Mouse (Mus musculus) hindbrain, embryonic 14.5 days (tissue): ENCODE results near the gene Gas7. TPM values are rescaled to one million over a fixed set of nuclear protein-coding genes. Genes with fewer than 3 reads are reported as not detected.

Experiments used
- ATAC-seq: fragments of 200-750 bp; cut with Nextera tagmentation; 2 replicates; pipeline ENCODE4 v1.8.0; 2017; ENCODE audit warnings: moderate number of reproducible peaks, mild to moderate bottlenecking, moderate TSS enrichment, moderate library complexity; ENCODE audit not compliant: low FRiP score
- DNase-seq: peaks from one replicate; pipeline ENCODE4 v3.0.0-alpha.2; 2015; ENCODE audit warnings: low spot score
- H3K27ac ChIP-seq: fragments of 300-500 bp; sonication (generic); 2 replicates; pipeline ENCODE4 v1.5.1; 2014; ENCODE audit warnings: mild to moderate bottlenecking, moderate library complexity
- H3K27me3 ChIP-seq: fragments of 300-500 bp; sonication (generic); 2 replicates; pipeline ENCODE4 v1.6.1; 2014; ENCODE audit warnings: mild to moderate bottlenecking, low read length, mixed read lengths; ENCODE audit not compliant: control insufficient read depth, insufficient read depth
- H3K36me3 ChIP-seq: fragments of 300-500 bp; sonication (generic); replicated peaks from 2 replicates; pipeline ENCODE4 v1.6.1; 2014; ENCODE audit not compliant: control insufficient read depth, insufficient read depth
- H3K4me1 ChIP-seq: fragments of 300-500 bp; sonication (generic); replicated peaks from 2 replicates; pipeline ENCODE4 v1.6.1; 2014; ENCODE audit warnings: antibody characterized with exemption, low read length, mixed read lengths; ENCODE audit not compliant: control insufficient read depth, insufficient read depth
- H3K4me2 ChIP-seq: fragments of 300-500 bp; sonication (generic); replicated peaks from 2 replicates; pipeline ENCODE4 v1.6.1; 2014; ENCODE audit warnings: mild to moderate bottlenecking, moderate library complexity
- H3K4me3 ChIP-seq: fragments of 300-500 bp; sonication (generic); replicated peaks from 2 replicates; pipeline ENCODE4 v1.5.1; 2014; ENCODE audit warnings: mild to moderate bottlenecking, low read length
- H3K9ac ChIP-seq: fragments of 300-500 bp; sonication (generic); 2 replicates; pipeline ENCODE4 v1.6.1; 2014
- H3K9me3 ChIP-seq: fragments of 300-500 bp; sonication (generic); 2 replicates; pipeline ENCODE4 v1.6.1; 2016; ENCODE audit warnings: low read length; ENCODE audit not compliant: control insufficient read depth
- WGBS: fragments of 180-500 bp; shearing (Covaris S2); extraction: QIAGEN DNeasy Blood & Tissue Kit; methylation state at CpG from one replicate; pipeline ENCODE4 v1.1.7; 2014; 5-methylcytosine and 5-hydroxymethylcytosine counted together
- polyA plus RNA-seq: library from polyadenylated mRNA; unstranded; fragments of >200 nt; fragmentation: Nextera tagmentation; extraction: Ambion mirVana; gene quantifications from 2 replicates; pipeline ENCODE4 v1.2.1, GENCODE M21; 2014

Gene Gas7
- polyA plus RNA-seq, 1 experiment from 2014 or later, result 19.4 TPM

DNA sequence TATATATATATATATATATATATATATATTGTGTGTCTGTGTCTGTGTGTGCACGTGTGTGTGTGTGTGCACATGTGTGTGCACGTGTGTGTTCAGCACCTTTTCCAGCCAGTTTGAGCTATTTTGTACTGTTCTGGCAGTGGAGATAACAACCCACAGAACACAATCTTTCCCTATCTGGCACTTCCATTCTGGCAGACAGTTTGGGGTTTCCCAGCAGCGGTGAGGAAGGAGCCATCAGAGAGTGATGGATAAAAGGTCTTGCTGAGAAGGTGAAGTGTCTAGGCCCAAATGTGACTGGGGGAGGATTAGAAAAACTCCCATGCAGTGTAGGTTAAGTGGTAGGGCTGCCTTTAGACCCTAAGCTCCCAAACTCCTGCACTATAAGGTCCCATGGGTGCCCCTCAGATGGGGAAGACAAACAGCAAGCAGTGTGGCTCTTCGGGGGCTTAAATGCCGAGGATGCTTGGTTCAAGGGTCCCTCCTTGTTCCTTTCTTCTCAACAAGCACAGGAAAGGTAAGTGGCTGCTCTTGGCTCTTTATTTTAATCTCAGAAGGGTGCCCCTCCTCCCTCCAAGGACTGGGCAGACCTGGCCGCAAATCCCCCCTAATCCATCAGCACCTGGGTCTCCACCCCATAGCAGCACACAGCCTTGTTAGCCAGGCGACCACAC is 239.6 kb downstream of the Gas7 start, which contains the start of gene Rcvrn:
Gene Rcvrn (plus strand): TSS at position 624 of the 674 bp plus-strand sequence.
- 73% methylated on average over 7 of the region's 7 CpGs for WGBS
- H3K36me3 ChIP-seq, result no peaks in the 10 kb centered on the region
- no peak within 1 kb of the TSS for H3K9ac ChIP-seq
- no peaks in the 10 kb centered on the region for H3K27me3 ChIP-seq
- no peak for DNase-seq
- no peaks in the 10 kb centered on the region for H3K9me3 ChIP-seq
- H3K4me1 ChIP-seq, result no peaks in the 10 kb centered on the region
- H3K4me3 ChIP-seq, result no peak within 1 kb of the TSS
- no peak for ATAC-seq
- no peak within 1 kb of the TSS for H3K27ac ChIP-seq
- H3K4me2 ChIP-seq, result no peak within 1 kb of the TSS

- no peaks in the 10 kb centered on the region for H3K27me3 ChIP-seq
- no peak overlapping the region for H3K4me3 ChIP-seq
- no peak overlapping the region for H3K4me2 ChIP-seq
- H3K4me1 ChIP-seq, result no peaks in the 10 kb centered on the region
- DNase-seq, result no peak
- H3K27ac ChIP-seq, result no peak overlapping the region
- no peaks in the 10 kb centered on the region for H3K9me3 ChIP-seq
- ATAC-seq, result no peak
- H3K9ac ChIP-seq, result no peak overlapping the region
- no peaks in the 10 kb centered on the region for H3K36me3 ChIP-seq
- 84% methylated on average over 4 of the region's 4 CpGs for WGBS
Measured at GRCm38 (mm10) chr11:67712976-67713375, 257.7 kb downstream of the Gas7 start.

DNA sequence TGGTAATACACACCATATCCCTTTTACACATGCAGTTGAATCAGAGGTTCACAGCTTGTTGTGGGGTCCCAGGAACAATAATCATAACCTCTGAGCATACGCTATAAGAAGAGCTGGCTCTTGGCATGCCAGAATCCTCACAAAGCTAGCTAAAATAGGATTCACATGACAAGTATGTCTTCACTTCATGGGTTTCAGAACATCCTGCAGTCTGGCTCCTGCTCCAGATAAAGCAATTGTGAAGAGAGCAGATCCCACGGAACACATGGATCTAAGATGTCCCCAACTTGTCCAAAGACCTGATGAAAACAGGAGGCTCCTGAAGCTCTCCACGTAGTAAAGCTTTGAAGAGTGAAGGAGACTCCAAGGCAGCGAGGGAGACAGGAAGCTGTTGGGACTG is 260.1 kb downstream of the Gas7 start:
- 91% methylated on average over 4 of the region's 4 CpGs for WGBS
- Histone ChIP-seq H3K4me3 (no peak overlapping the region), H3K4me1 (no peaks in the 10 kb centered on the region), H3K9me3 (no peaks in the 10 kb centered on the region), H3K36me3 (no peaks in the 10 kb centered on the region), H3K27ac (no peak overlapping the region), H3K4me2 (no peak overlapping the region), H3K9ac (no peak overlapping the region), H3K27me3 (no peaks in the 10 kb centered on the region)
- ATAC-seq, result no peak
- no peak for DNase-seq

GRCm38 (mm10) chr11:67721485-67721884 is 266.2 kb downstream of the Gas7 start:
- no peaks in the 10 kb centered on the region for H3K4me1 ChIP-seq
- no peak overlapping the region for H3K27ac ChIP-seq
- no peak for DNase-seq
- no peaks in the 10 kb centered on the region for H3K9me3 ChIP-seq
- no peaks in the 10 kb centered on the region for H3K27me3 ChIP-seq
- no peak overlapping the region for H3K9ac ChIP-seq
- no peak overlapping the region for H3K4me2 ChIP-seq
- H3K4me3 ChIP-seq, result no peak overlapping the region
- ATAC-seq, result no peak
- WGBS, result 91% methylated on average over 5 of the region's 5 CpGs
- no peaks in the 10 kb centered on the region for H3K36me3 ChIP-seq

- no peak for DNase-seq
- Histone ChIP-seq H3K36me3 (no peaks in the 10 kb centered on the region), H3K4me1 (no peaks in the 10 kb centered on the region), H3K27me3 (no peaks in the 10 kb centered on the region), H3K9me3 (no peaks in the 10 kb centered on the region), H3K4me2 (no peak overlapping the region), H3K27ac (no peak overlapping the region), H3K4me3 (no peak overlapping the region), H3K9ac (no peak overlapping the region)
- whole genome bisulfite sequencing, result 64% methylated on average over 7 of the region's 7 CpGs
- ATAC-seq, result no peak
Measured at GRCm38 (mm10) chr11:67722399-67723156, 267.3 kb downstream of the Gas7 start.

DNA sequence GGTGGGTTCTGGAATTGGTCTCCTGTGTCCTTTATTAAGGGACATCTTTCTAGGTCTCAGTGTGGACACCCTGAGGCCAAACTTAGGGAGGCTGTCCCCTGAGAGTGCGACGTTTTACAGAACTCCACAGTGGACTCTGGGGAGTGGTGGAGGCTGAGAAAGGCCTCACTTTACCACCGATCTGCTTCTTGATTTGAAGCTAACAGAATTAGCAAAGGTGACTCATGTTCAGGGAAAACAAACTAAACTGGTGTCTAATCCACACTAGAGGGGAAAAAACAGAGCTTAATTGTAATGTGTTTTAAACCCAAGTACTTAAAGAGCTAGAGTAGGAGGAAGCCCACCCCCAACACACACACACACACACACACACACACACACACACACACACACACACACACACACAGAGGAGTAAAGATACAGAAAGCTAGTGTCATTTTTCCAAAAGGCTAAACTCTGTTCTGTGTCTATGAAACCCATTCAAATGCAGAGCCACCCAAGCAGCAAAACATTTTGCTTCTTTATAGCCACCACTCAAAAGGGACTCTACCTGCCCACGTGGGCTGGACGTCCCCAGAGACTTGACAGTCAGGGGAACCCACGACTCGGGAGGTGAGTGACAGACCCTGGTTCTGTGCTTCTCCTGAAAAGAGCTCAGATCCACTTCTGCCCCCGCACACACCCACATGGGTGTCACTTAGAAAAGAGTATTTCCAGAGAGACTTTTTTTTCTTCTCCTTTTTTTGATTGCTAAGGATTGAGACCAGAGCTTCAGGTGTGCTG is 268.2 kb downstream of the Gas7 start:
- H3K36me3 ChIP-seq, result no peaks in the 10 kb centered on the region
- no peak for ATAC-seq
- H3K27ac ChIP-seq, result no peak overlapping the region
- H3K4me2 ChIP-seq, result no peak overlapping the region
- H3K4me3 ChIP-seq, result no peak overlapping the region
- H3K9me3 ChIP-seq, result no peaks in the 10 kb centered on the region
- H3K9ac ChIP-seq, result no peak overlapping the region
- H3K27me3 ChIP-seq, result no peaks in the 10 kb centered on the region
- no peak for DNase-seq
- no peaks in the 10 kb centered on the region for H3K4me1 ChIP-seq
- 78% methylated on average over 8 of the region's 8 CpGs for WGBS

- H3K4me1 ChIP-seq, result no peaks in the 10 kb centered on the region
- H3K4me2 ChIP-seq, result no peak overlapping the region
- WGBS, result 86% methylated on average over 6 of the region's 6 CpGs
- H3K36me3 ChIP-seq, result no peaks in the 10 kb centered on the region
- no peak overlapping the region for H3K27ac ChIP-seq
- DNase-seq, result no peak
- ATAC-seq, result no peak
- no peaks in the 10 kb centered on the region for H3K27me3 ChIP-seq
- no peak overlapping the region for H3K4me3 ChIP-seq
- H3K9ac ChIP-seq, result no peak overlapping the region
- H3K9me3 ChIP-seq, result no peaks in the 10 kb centered on the region
Measured at GRCm38 (mm10) chr11:67727095-67727494, 271.9 kb downstream of the Gas7 start.

GRCm38 (mm10) chr11:67728726-67729125 is 273.5 kb downstream of the Gas7 start:
- Histone ChIP-seq H3K4me1 (no peaks in the 10 kb centered on the region), H3K9ac (no peak overlapping the region), H3K4me2 (no peak overlapping the region), H3K4me3 (no peak overlapping the region), H3K36me3 (no peaks in the 10 kb centered on the region), H3K9me3 (no peaks in the 10 kb centered on the region), H3K27ac (no peak overlapping the region), H3K27me3 (no peaks in the 10 kb centered on the region)
- DNase-seq, result no peak
- ATAC-seq, result no peak

DNA sequence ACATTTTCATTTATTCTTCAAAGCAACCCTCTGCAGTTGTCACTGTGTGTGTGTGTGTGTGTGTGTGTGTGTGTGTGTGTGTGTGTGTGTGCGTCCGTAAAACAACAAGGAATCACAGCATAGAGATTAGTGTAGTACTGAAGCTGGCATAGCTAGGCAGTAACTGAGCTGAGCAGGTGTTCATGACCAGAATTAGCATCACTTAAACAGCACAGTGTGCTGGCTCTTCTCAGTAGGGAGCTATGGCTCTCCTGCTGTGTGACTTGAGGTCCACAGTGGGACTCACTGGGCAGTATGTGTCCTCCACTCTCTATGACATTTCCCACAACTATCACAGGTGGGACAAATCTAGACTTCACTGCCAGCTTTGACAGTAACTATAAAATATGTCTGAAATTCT is 275.8 kb downstream of the Gas7 start:
- Histone ChIP-seq H3K4me2 (no peak overlapping the region), H3K36me3 (no peaks in the 10 kb centered on the region), H3K9ac (no peak overlapping the region), H3K27me3 (no peaks in the 10 kb centered on the region), H3K4me3 (no peak overlapping the region), H3K4me1 (no peaks in the 10 kb centered on the region), H3K27ac (no peak overlapping the region), H3K9me3 (no peaks in the 10 kb centered on the region)
- WGBS, result 100% methylated on average over 2 of the region's 2 CpGs
- ATAC-seq (no peak), DNase-seq (no peak)
